Mouse (Mus musculus): Measurements from ENCODE around the gene Dhrs7b. TPM values are rescaled to one million over a fixed set of nuclear protein-coding genes. Genes with fewer than 3 reads are reported as not detected.
"Not testable (repeated sequence)": the region's sequence is repeated elsewhere in the genome, so short reads cannot be mapped to it uniquely, and the experiment has no call there.

The Dhrs7b gene
- total RNA-seq (2021): 10 to 100 TPM; 20.6 to 20.7 TPM
- long read RNA-seq, experiment 1, transcript Dhrs7b-201 (7 exons, 1,553 nt): major isoform, 22 of 35 reads
- long read RNA-seq, experiment 1, partial matches to known transcripts: 0 of 35 reads
- long read RNA-seq, experiment 1, other reads (novel, unspliced or antisense): 13 of 35 reads
- long read RNA-seq, experiment 2, transcript Dhrs7b-201 (7 exons, 1,553 nt): major isoform, 8 of 15 reads
- long read RNA-seq, experiment 2, partial matches to known transcripts: 1 of 15 reads
- long read RNA-seq, experiment 2, other reads (novel, unspliced or antisense): 6 of 15 reads

- intact Hi-C loops (cut with DNase I): loop anchor here (2.0 kb wide), 1 partner anchor 48 kb away; the partner anchor contains the start of gene Tmem11
Observed at GRCm38 (mm10) chr11:60830433-60831052, at the start of gene Dhrs7b. Gene Dhrs7b (plus strand): TSS chr11:60830631.

GRCm38 (mm10) chr11:60784179-60784922 is 46.1 kb upstream of the Dhrs7b start:
- intact Hi-C loops (cut with DNase I): no loop called here
- no peak for DNase-seq

More at GRCm38 (mm10) chr11:60830433-60831052, at the start of gene Dhrs7b:
- DNase-seq: peak; percentile 79 to 81

- DNase-seq: peak; percentile 46 to 57
- intact Hi-C loops (cut with DNase I): no loop called here
Observed at GRCm38 (mm10) chr11:60787595-60787994, 42.8 kb upstream of the Dhrs7b start.

GRCm38 (mm10) chr11:60790472-60790871 is 40.0 kb upstream of the Dhrs7b start:
- intact Hi-C loops (cut with DNase I): no loop called here

GRCm38 (mm10) chr11:60796342-60796741 is 34.1 kb upstream of the Dhrs7b start:
- no peak for DNase-seq
- intact Hi-C loops (cut with DNase I): no loop called here

More at GRCm38 (mm10) chr11:60790472-60790871, 40.0 kb upstream of the Dhrs7b start:
- DNase-seq: no peak

- DNase-seq: no peak
Observed at GRCm38 (mm10) chr11:60799977-60800376, 30.5 kb upstream of the Dhrs7b start.

GRCm38 (mm10) chr11:60800892-60801291 is 29.5 kb upstream of the Dhrs7b start:
- DNase-seq: no peak
- intact Hi-C loops (cut with DNase I): no loop called here

More at GRCm38 (mm10) chr11:60799977-60800376, 30.5 kb upstream of the Dhrs7b start:
- intact Hi-C loops (cut with DNase I): no loop called here

GRCm38 (mm10) chr11:60808286-60809070 is 22.0 kb upstream of the Dhrs7b start:
- peak; percentile 47 to 61 for DNase-seq
- intact Hi-C loops (cut with DNase I): no loop called here

- intact Hi-C loops (cut with DNase I): no loop called here
- DNase-seq: peak in 1 of 2 experiments; percentile 14
Observed at GRCm38 (mm10) chr11:60809546-60809945, 20.9 kb upstream of the Dhrs7b start.

GRCm38 (mm10) chr11:60810046-60810965 is 20.1 kb upstream of the Dhrs7b start:
- intact Hi-C loops (cut with DNase I): no loop called here

GRCm38 (mm10) chr11:60811054-60811460 is 19.4 kb upstream of the Dhrs7b start:
- intact Hi-C loops (cut with DNase I): no loop called here
- peak; percentile 91 to 94 for DNase-seq

More at GRCm38 (mm10) chr11:60810046-60810965, 20.1 kb upstream of the Dhrs7b start:
- DNase-seq: no peak

GRCm38 (mm10) chr11:60811618-60812017 is 18.8 kb upstream of the Dhrs7b start, which contains the start of gene Shmt1:
Gene Shmt1 (minus strand): TSS chr11:60811718.
- intact Hi-C loops (cut with DNase I); DNase-seq: not testable (repeated sequence)

- DNase-seq: no peak
- intact Hi-C loops (cut with DNase I): no loop called here
Observed at GRCm38 (mm10) chr11:60816398-60816797, 14.0 kb upstream of the Dhrs7b start.

GRCm38 (mm10) chr11:60823771-60824170 is 6.7 kb upstream of the Dhrs7b start:
- intact Hi-C loops (cut with DNase I): no loop called here
- DNase-seq: no peak

GRCm38 (mm10) chr11:60825191-60825590 is 5.2 kb upstream of the Dhrs7b start:
- no peak for DNase-seq
- intact Hi-C loops (cut with DNase I): no loop called here

- intact Hi-C loops (cut with DNase I): no loop called here
- no peak for DNase-seq
Observed at GRCm38 (mm10) chr11:60826700-60827099, 3.7 kb upstream of the Dhrs7b start.

GRCm38 (mm10) chr11:60827241-60827945 is 3.0 kb upstream of the Dhrs7b start:
- intact Hi-C loops (cut with DNase I): no loop called here
- DNase-seq: no peak

GRCm38 (mm10) chr11:60828903-60829302 is 1.5 kb upstream of the Dhrs7b start:
- intact Hi-C loops (cut with DNase I): loop anchor here (2.0 kb wide), 1 partner anchor 130 kb away; the partner anchor contains the start of gene Llgl1
- DNase-seq: no peak

All from heart, postnatal 14 days (tissue).